Mouse (Mus musculus) brain, embryonic 14.5 days (tissue): ENCODE results near the gene Atic.

Source experiments
- CTCF ChIP-seq: fragments of 200-500 bp; IDR thresholded peaks from 2 replicates; pipeline ENCODE4 v1.5.1; 2012; ENCODE audit warnings: inconsistent platforms, mild to moderate bottlenecking, moderate library complexity, borderline replicate concordance; ENCODE audit not compliant: insufficient read depth, insufficient read length; ENCODE audit errors: extremely low read depth
- POLR2A ChIP-seq: fragments of 200-500 bp; IDR thresholded peaks from 2 replicates; pipeline ENCODE4 v1.6.1; 2012; ENCODE audit warnings: mild to moderate bottlenecking, inconsistent platforms, borderline replicate concordance; ENCODE audit not compliant: poor library complexity, insufficient read depth, insufficient read length, severe bottlenecking; ENCODE audit errors: extremely low read depth

GRCm38 (mm10) chr1:71567884-71568605, 11.1 kb downstream of the Atic start:
- no peak for TF ChIP-seq CTCF
- TF ChIP-seq POLR2A, result no peak
